Mouse (Mus musculus) embryonic fibroblast, embryonic 13.5 days (primary cell): Measurements from ENCODE around the gene Gal3st3.

Source experiments
- CTCF ChIP-seq: IDR thresholded peaks from 2 replicates; pipeline ENCODE4 v1.5.1; 2011; ENCODE audit warnings: mild to moderate bottlenecking, control low read depth, low read length, moderate library complexity, borderline replicate concordance; ENCODE audit not compliant: insufficient read depth
- POLR2A ChIP-seq: IDR thresholded peaks from 2 replicates; pipeline ENCODE4 v1.6.1; 2011; ENCODE audit warnings: low read depth, mild to moderate bottlenecking, control low read depth, low read length, moderate library complexity

- TF ChIP-seq CTCF (no peak), POLR2A (no peak)
Measured at GRCm38 (mm10) chr19:5273916-5274315, 24.2 kb upstream of the Gal3st3 start.
